17 mouse cellular contexts compared by ENCODE assay signal in genomic region chr12:43406149-43406867, GRCm38 (mm10).
"Had no signal": no experiment of that assay in that cellular context is flagged by ENCODE, and none has a peak within 500 bp of the region (broad histone marks: within the 10 kb centered on the region; RNA-seq: fewer than 3 reads in every experiment).

No protein-coding gene starts in this region.

- H3K4me1 ChIP-seq: lung, embryonic 15.5 days; megakaryocyte, embryonic 14.5 days; midbrain, embryonic 13.5 days; midbrain, embryonic 15.5 days; neural tube, embryonic 12.5 days; stomach, embryonic 15.5 days had no signal

- H3K27me3 ChIP-seq: lung, embryonic 15.5 days; megakaryocyte, embryonic 14.5 days; midbrain, embryonic 13.5 days; midbrain, embryonic 15.5 days; neural tube, embryonic 12.5 days; stomach, embryonic 15.5 days had no signal

- DNase-seq: lung, adult 2 months; lung, postnatal 14 days; lung, postnatal 36 days; right cerebral cortex, postnatal 14 days; thymus, adult 2 months; thymus, postnatal 25 days; thymus, postnatal 4 days had no signal

- H3K27ac ChIP-seq: lung, embryonic 15.5 days; macrophage; midbrain, embryonic 13.5 days; midbrain, embryonic 15.5 days; neural tube, embryonic 12.5 days; stomach, embryonic 15.5 days; stomach, postnatal 0 days had no signal

- H3K36me3 ChIP-seq: lung, embryonic 15.5 days; midbrain, embryonic 13.5 days; midbrain, embryonic 15.5 days; neural tube, embryonic 12.5 days; stomach, embryonic 15.5 days had no signal

- H3K4me2 ChIP-seq: lung, embryonic 15.5 days; midbrain, embryonic 11.5 days; midbrain, embryonic 13.5 days; midbrain, embryonic 15.5 days; neural tube, embryonic 12.5 days; stomach, embryonic 15.5 days had no signal

- H3K9ac ChIP-seq: lung, embryonic 15.5 days; midbrain, embryonic 13.5 days; midbrain, embryonic 15.5 days; neural tube, embryonic 12.5 days; stomach, embryonic 15.5 days had no signal

- H3K4me3 ChIP-seq: lung, embryonic 15.5 days; megakaryocyte, embryonic 14.5 days; midbrain, embryonic 13.5 days; midbrain, embryonic 15.5 days; neural tube, embryonic 12.5 days; stomach, embryonic 15.5 days had no signal

- H3K9me3 ChIP-seq: lung, embryonic 15.5 days; megakaryocyte, embryonic 14.5 days; midbrain, embryonic 13.5 days; midbrain, embryonic 15.5 days; neural tube, embryonic 12.5 days; stomach, embryonic 15.5 days had no signal

- ATAC-seq: lung, postnatal 0 days; midbrain, embryonic 15.5 days had no signal
